Mouse (Mus musculus) cerebellum, adult 11 months (tissue): ENCODE measurements around the gene Cdk20.

Experiments used
- DNase-seq: peaks from one replicate; pipeline ENCODE4 v3.0.0; 2022

Gene Cdk20

DNA sequence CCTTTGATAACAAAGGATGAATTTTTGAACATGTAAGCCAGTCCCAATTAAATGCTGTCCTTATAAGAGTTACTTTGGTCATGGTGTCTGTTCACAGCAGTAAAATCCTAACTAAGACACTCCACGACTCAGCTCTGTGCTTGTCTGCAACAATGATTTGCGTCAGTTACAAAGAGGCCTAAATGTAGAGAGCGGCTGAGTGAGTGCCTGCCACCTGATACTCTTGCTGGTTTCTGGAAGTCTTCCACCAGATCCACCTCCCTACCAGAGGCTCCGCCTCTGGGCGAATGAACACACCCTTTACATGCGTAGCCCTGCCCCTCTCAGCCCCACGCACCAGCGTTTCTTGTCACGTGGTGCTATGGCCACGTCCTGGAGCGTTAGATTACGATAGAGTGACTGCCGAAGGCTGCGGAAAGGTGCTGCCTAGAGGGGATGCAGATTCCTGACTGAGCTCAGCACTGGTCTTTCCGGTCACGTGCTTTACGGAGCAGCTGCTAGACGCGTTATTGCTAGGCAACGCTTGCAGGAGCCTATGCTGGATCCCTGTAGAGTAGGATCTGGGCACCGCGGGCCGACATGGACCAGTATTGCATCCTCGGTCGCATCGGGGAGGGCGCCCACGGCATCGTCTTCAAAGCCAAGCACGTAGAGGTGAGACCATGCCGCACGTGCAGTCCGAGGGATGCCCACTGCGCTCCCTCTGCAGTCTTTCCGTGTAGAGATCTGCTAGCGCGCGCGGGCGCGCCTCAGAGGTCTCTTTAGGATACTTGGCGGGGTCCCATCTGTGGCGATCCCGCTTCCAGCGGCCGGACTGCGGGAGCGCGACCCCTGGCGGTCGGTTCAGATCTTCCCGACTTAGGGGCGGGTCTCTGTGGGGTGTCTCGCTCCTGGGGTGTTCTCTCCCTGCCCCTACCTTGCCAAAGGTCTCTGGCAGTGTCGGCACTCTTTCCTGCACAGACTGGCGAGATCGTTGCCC is at the start of gene Cdk20:
Cdk20 (plus strand) TSS at position 298 of the 979 bp plus-strand sequence.
- peak; percentile 90 for DNase-seq

- DNase-seq: no peak
Measured at GRCm38 (mm10) chr13:64384937-64385336, 47.2 kb upstream of the Cdk20 start.

DNA sequence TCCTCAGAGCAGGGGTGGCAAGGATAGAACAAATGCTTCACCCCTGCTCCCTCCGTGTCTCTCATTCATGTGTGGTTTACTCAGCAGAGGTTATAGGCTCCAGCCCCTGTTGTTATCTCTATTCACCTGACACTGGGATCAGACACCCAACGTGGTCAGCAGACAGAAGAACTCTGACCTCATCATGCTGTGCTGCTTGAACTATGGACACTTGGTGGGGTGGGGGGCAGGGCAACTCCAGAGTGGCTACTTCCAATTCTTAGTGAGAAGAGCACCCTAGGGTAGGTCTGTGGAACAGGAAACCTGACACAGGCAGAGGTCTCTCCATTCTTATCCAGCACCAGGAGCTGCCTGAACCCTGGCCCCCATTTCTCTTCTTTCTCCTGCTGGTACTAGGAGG is 46.1 kb upstream of the Cdk20 start:
- no peak for DNase-seq

GRCm38 (mm10) chr13:64388415-64388814 is 43.7 kb upstream of the Cdk20 start:
- DNase-seq: no peak

- no peak for DNase-seq
Measured at GRCm38 (mm10) chr13:64396979-64397378, 35.1 kb upstream of the Cdk20 start.

- no peak for DNase-seq
Measured at GRCm38 (mm10) chr13:64398065-64398464, 34.0 kb upstream of the Cdk20 start.

GRCm38 (mm10) chr13:64399906-64400305 is 32.2 kb upstream of the Cdk20 start:
- DNase-seq: no peak

DNA sequence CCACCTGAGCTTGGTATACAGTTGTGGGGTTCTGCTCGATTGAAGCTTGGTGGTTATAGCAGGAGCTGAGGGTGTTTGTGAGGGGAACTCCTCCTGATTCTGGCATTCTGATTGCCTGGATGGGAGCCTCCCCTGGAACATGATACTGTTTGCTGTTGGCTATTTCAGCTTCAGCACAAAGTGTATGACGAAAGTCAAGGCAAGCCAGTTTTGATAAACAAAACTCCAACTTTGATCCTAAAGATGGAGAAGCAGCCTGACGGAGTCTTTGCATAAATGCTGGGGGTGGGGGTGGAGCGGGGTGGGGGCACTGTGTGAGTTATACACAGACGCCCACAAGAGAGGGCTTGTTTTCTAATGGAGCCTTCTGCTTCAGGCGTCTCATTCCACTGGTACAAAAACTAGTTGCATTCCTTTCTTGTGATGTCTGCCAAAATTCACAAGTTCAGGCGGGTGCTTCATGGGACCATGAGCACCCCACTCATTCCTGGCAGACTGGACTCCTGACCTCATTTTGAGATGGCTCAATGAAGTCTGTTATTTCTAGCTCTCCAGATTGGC is 31.2 kb upstream of the Cdk20 start:
- no peak for DNase-seq

GRCm38 (mm10) chr13:64402006-64402405 is 30.1 kb upstream of the Cdk20 start:
- DNase-seq: no peak

DNA sequence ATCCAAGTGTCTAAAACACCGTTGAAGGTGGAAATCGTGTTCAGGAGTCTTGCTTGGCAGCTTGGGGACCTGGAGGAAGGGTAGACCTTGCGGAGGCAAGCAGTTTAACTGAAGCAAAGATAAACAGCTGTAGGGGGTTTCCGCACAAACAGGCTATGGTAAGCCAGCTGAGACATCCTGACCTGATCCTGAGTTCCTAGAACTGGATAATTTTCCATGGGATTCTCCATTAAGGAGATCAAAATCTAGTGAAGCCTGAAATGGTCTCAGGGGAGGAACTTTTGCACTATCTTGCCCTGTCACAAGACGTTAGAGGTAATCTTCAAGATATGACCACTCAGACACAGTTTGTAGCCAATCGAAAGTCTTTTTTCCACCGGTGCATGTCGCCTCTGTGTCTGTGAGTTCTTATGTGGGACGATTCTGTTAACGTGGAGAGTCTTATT is 29.6 kb upstream of the Cdk20 start:
- no peak for DNase-seq

GRCm38 (mm10) chr13:64402951-64403460 is 29.1 kb upstream of the Cdk20 start:
- no peak for DNase-seq

- DNase-seq: no peak
Measured at GRCm38 (mm10) chr13:64403519-64403918, 28.6 kb upstream of the Cdk20 start.

- DNase-seq: no peak
Measured at GRCm38 (mm10) chr13:64405550-64405949, 26.6 kb upstream of the Cdk20 start.

DNA sequence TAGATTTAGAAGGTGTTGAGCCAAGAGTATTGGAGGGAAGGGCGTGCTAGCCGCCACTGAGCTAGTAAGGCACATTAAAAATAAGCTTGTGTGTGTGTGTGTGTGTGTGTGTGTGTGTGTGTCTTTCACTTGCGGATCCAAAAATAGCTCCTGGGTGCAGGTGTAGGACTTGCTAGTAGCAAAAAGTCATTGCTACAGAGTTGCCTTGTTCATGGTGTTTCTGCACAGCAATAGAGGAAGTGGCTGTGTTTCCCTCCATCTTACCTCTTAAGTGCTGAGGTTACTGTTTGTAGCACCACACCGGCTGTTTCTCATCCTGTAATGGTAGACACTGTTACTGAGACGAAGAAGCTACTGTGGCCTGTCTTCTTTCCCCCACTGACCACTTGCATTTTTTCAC is 24.1 kb upstream of the Cdk20 start:
- no peak for DNase-seq

DNA sequence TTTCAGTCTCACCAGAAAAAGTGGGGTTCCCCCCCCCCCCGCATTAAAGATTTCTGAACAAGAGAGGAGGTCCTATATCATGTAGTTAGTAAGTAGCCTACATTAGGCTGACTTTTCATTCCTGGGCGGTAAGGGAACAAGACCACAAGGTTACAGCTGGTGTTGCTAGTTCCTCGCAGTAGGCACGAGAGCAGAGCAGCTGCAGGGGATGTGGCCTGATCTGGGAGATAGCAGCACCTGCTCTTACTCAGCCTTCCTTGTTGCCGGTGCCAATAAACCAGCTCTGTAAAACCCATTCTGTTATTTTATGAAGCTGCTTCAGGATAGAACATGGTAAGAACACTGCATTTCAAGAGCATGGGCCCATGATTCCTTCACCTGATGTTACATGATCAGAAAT is 21.5 kb upstream of the Cdk20 start:
- DNase-seq: no peak

- no peak for DNase-seq
Measured at GRCm38 (mm10) chr13:64411282-64411681, 20.8 kb upstream of the Cdk20 start.

DNA sequence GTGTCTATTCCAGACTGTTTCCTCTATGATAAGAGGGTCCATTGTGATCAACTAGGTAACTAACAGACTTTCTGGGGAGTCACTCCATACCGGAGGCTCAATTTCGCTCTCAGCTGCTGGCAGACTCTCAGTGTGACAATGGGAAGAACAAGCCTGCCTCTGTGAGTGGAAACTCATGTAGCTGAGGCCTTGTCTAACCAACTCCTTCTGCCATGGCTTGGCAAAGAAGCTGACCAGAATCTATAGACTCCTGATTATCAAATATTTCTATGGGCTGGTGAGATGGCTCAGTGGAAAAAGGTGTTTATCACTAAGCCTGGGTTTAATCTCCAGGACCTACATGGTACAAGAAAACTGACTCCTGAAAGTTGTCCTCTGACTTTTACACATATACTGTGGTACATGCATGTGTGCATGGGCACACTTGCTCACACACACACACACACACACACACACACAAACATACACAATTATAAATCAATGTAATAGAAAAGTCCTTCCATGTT is 19.3 kb upstream of the Cdk20 start:
- no peak for DNase-seq

DNA sequence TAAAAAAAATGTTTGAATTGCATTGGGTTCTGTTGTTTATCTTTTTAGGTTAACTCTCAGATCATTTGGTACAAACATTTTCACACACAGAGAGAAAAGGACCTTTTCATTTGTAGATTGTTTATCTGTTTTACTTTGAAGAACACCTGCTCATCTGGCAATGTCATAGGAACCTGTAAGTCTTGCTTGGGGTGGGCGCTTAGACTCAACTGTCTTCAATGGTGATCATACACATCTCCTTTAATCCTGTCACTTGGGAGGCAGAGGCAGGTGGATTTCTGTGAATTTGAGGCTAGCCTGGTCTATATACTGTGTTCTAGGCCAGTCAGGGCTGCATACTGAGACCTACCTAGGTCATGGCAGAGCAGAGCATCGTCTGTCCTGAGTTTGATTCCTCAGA is 16.5 kb upstream of the Cdk20 start:
- DNase-seq: no peak

DNA sequence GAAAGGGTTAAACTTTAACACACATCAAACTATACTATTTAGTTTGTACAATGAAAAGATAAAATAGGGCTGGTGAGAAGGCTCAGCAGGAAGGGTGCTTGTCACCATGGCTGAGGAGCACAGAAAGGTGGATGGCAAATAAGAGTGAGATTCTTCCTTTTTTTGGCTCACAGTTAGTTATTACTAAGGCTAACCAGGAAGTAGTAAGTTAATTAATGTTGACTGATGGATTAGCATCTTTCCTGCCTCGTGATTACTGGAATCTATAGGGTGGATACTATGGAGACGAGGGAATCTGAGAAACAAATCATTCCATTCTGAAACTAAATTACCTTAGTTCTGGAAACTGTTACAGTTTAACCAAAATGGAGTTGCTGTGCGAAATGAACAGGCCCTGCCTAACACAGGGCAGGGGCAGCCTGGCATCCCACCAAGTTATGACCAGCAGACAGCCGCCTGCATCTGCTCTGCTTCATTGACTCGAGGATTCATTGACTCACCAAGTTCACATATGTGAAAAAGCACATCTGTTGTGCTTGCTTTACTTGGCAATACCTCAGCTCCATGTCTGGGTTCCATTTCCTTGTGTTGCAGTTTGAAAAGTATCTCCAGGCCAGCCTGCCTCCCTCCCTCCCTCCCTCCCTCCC is 15.0 kb upstream of the Cdk20 start:
- no peak for DNase-seq

GRCm38 (mm10) chr13:64420847-64421246 is 11.3 kb upstream of the Cdk20 start:
- DNase-seq: no peak

DNA sequence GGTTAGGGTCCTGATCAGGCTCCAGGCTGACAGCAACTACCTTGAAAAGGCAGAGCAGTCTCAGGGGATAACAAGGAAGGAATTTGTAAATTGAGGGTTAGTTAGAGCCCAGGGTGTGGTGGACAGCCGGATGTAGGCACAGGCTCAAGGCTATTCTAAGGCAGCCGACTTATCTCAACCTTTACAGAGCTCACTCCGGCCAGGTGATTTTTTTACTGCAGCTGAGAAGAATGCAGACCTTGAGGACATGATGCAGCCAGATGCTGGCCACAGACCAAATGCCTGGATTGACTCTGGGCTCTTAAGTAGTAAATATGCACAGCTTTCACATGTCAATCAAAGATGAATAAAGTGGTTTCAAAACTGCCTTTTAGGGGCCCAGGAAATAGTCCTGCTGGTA is 10.7 kb upstream of the Cdk20 start:
- no peak for DNase-seq

- no peak for DNase-seq
Measured at GRCm38 (mm10) chr13:64421952-64422606, 10.0 kb upstream of the Cdk20 start.

DNA sequence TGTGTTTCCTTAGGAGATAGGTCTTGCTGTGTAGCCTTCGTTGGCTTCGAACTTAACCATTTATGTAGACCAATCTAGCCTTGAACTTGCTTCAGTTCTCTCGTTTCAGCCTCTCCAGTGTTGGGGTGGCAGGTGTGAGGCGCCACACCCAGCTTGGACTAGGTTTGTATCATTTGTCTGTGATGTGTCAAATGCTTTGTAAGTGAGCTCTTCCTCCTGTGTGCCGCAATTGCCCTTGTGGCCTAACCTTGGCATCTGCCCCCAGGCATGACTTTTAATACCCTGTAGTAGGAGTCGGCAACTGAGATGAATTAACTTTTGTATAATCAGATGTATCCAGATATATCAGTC is 9.5 kb upstream of the Cdk20 start:
- DNase-seq: no peak
